ENCODE assay signal across 9 mouse cellular contexts in the genomic region with DNA sequence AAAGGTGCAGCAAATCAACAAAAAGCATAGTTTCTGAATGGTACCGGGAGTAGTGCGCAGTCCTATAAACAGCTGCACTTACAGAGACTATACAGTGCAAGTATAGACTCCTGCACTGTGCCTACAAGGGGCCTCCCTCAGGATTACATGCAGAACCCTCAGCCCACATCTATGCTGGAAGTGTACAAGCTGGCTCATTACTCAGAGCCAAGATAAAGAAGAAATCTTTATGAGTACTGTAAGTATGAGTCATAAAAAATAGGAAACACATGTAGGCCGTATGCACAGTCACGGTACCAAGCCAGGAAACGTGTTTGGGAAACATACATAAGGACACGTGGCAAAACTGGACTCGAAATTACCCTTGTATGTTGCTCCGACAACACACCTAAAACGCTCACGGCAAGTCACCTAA.
DNase-seq lines count a peak whose midpoint lies in the region; ATAC-seq and TF ChIP-seq lines count a peak whose summit lies in the region.
"Had no signal": no experiment of that assay in that cellular context is flagged by ENCODE, and none has a peak within 500 bp of the region (broad histone marks: within the 10 kb centered on the region; RNA-seq: fewer than 3 reads in every experiment).

No protein-coding gene starts in this region.

- H3K9me3 ChIP-seq in embryonic facial prominence, embryonic 12.5 days: no peaks in the 10 kb centered on the region
- no peaks in the 10 kb centered on the region for H3K9me3 ChIP-seq in liver, postnatal 0 days (ENCODE audit: low read length)

- no peak for TF ChIP-seq EP300 in liver, postnatal 0 days (IDR thresholded peaks at IDR 0.05; ENCODE audit: low read depth)

- 46% methylated on average over 10 of the region's 10 CpGs for WGBS in embryonic facial prominence, embryonic 12.5 days
- WGBS in liver, postnatal 0 days (ENCODE audit: insufficient replicate concordance): 64% methylated on average over 10 of the region's 10 CpGs

- H3K4me2 ChIP-seq in embryonic facial prominence, embryonic 12.5 days (replicated peaks): 0 out of 2 replicates have a peak overlapping the region, but pooled peaks have one; percentile 15
- H3K4me2 ChIP-seq in liver, postnatal 0 days (ENCODE audit: low read depth, low read length): no peak overlapping the region

- peak; percentile 85 for ATAC-seq in embryonic facial prominence, embryonic 12.5 days (ENCODE audit: insufficient number of reproducible peaks, insufficient read depth, low FRiP score, low TSS enrichment)
- peak; percentile 59 for ATAC-seq in liver, postnatal 0 days

- no peak for TF ChIP-seq CTCF in liver, postnatal 0 days (IDR thresholded peaks at IDR 0.05; ENCODE audit: low read depth)

- H3K27me3 ChIP-seq in embryonic facial prominence, embryonic 12.5 days: no peaks in the 10 kb centered on the region
- H3K27me3 ChIP-seq in liver, postnatal 0 days (ENCODE audit: insufficient read depth, low read length): no peaks in the 10 kb centered on the region

- no peaks in the 10 kb centered on the region for H3K36me3 ChIP-seq in embryonic facial prominence, embryonic 12.5 days
- H3K36me3 ChIP-seq in liver, postnatal 0 days (replicated peaks; ENCODE audit: insufficient read depth, low read length): no peaks in the 10 kb centered on the region

- peak overlapping the region; percentile 88 for H3K27ac ChIP-seq in embryonic facial prominence, embryonic 12.5 days
- no peak overlapping the region for H3K27ac ChIP-seq in liver, postnatal 0 days (ENCODE audit: low read depth)
- H3K27ac ChIP-seq: left cerebral cortex, adult 2 months had no signal

- peak; percentile 17 for DNase-seq in layer of hippocampus, adult 11-12 months (ENCODE audit: low spot score)
- no peak for DNase-seq in layer of hippocampus, adult 9-10 months (ENCODE audit: low spot score)
- peak; percentile 90 for DNase-seq in NIH3T3 (ENCODE audit: low read depth)
- no peak for DNase-seq in liver, postnatal 0 days
- DNase-seq in testis, postnatal 14 days (ENCODE audit: low spot score): no peak
- DNase-seq in adrenal gland, postnatal 25 days: no peak
- DNase-seq: cerebellum, adult 9-11 months had no signal

- no peak overlapping the region for H3K9ac ChIP-seq in embryonic facial prominence, embryonic 12.5 days
- H3K9ac ChIP-seq in liver, postnatal 0 days (replicated peaks): no peak overlapping the region

- no peak overlapping the region for H3K4me3 ChIP-seq in embryonic facial prominence, embryonic 12.5 days
- H3K4me3 ChIP-seq in liver, postnatal 0 days (ENCODE audit: low read depth, low read length): no peak overlapping the region
- H3K4me3 ChIP-seq: left cerebral cortex, adult 2 months had no signal

- peaks cover 63% of the 10 kb centered on the region for H3K4me1 ChIP-seq in embryonic facial prominence, embryonic 12.5 days
- peaks cover 16% of the 10 kb centered on the region for H3K4me1 ChIP-seq in liver, postnatal 0 days (ENCODE audit: insufficient read depth)

Comparison
In these comparisons a context has a peak if more than half of its experiments do, and no peak if none do; other contexts are left out.
1. DNase-seq: peak in layer of hippocampus, adult 11-12 months (single experiment) and NIH3T3 (single experiment); none in layer of hippocampus, adult 9-10 months (single experiment), liver, postnatal 0 days (single experiment), testis, postnatal 14 days (single experiment) and adrenal gland, postnatal 25 days (single experiment).